In genomic region chr2:129164815-129165214, GRCm38 (mm10) we compare ENCODE assay signal across 23 mouse cellular contexts.
"Had no signal": no experiment of that assay in that cellular context is flagged by ENCODE, and none has a peak within 500 bp of the region (broad histone marks: within the 10 kb centered on the region; RNA-seq: fewer than 3 reads in every experiment).

No protein-coding gene starts in this region.

- H3K4me3 ChIP-seq: gastrocnemius, adult 2 months; hindbrain, embryonic 10.5 days; hindbrain, embryonic 12.5 days; intestine, embryonic 15.5 days; kidney, embryonic 15.5 days; limb, embryonic 13.5 days; limb, embryonic 15.5 days; liver, embryonic 12.5 days had no signal

- DNase-seq: gastrocnemius, adult 2 months; gastrocnemius, postnatal 10 days; gastrocnemius, postnatal 25 days; heart, adult 18-20 months; heart, postnatal 10 days; heart, postnatal 4 days; kidney, adult 2 months; kidney, adult 9 months; kidney, postnatal 14 days; kidney, postnatal 36 days; layer of hippocampus, adult 9-11 months; layer of hippocampus, postnatal 36 days; left cerebral cortex, postnatal 4 days had no signal

- H3K36me3 ChIP-seq: hindbrain, embryonic 10.5 days; hindbrain, embryonic 12.5 days; intestine, embryonic 15.5 days; kidney, embryonic 15.5 days; limb, embryonic 13.5 days; limb, embryonic 15.5 days; liver, embryonic 12.5 days had no signal

- H3K4me1 ChIP-seq: hindbrain, embryonic 12.5 days; intestine, embryonic 15.5 days; kidney, embryonic 15.5 days; limb, embryonic 13.5 days; limb, embryonic 15.5 days; liver, embryonic 12.5 days had no signal

- H3K27me3 ChIP-seq: hindbrain, embryonic 12.5 days; intestine, embryonic 15.5 days; kidney, embryonic 15.5 days; limb, embryonic 13.5 days; limb, embryonic 15.5 days; liver, embryonic 12.5 days had no signal

- H3K9me3 ChIP-seq: hindbrain, embryonic 10.5 days; intestine, embryonic 15.5 days; kidney, embryonic 15.5 days; limb, embryonic 13.5 days; limb, embryonic 15.5 days; liver, embryonic 12.5 days had no signal

- ATAC-seq: hindbrain, embryonic 16.5 days; inflammation-experienced regulatory T-cells, adult 6 months; intestine, embryonic 15.5 days; intestine, postnatal 0 days; liver, embryonic 12.5 days had no signal
